Mouse (Mus musculus): ENCODE data around the gene Dppa4. TPM values are rescaled to one million over a fixed set of nuclear protein-coding genes. Genes with fewer than 3 reads are reported as not detected.
"Not testable (repeated sequence)": the region's sequence is repeated elsewhere in the genome, so short reads cannot be mapped to it uniquely, and the experiment has no call there.

Gene Dppa4
- total RNA-seq (2021): not detected
- long read RNA-seq, experiment 1: 0 reads
- long read RNA-seq, experiment 2: 0 reads

DNA sequence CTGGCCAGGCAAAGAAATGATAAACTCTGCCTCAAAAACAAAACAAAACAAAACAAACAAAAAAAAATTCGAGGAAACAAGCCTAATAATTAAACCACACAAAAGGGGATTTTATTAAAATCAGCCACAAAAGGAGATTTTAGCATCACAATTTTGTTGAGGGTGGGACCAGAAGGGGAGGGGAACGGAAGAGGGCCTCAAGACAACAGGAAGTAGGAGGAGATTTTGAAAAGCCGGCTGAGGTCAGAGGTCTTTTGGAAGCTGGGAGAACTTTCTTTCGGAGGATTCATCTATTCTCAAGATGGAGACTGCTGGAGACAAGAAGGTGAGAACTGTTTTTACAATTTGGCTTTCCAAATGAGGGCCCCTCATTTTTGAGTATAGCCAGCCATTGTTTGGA is at the start of gene Dppa4:
TSS of gene Dppa4 (plus strand) at position 217 of the 400 bp plus-strand sequence.
- DNase-seq (ENCODE audit: low spot score): no peak

DNA sequence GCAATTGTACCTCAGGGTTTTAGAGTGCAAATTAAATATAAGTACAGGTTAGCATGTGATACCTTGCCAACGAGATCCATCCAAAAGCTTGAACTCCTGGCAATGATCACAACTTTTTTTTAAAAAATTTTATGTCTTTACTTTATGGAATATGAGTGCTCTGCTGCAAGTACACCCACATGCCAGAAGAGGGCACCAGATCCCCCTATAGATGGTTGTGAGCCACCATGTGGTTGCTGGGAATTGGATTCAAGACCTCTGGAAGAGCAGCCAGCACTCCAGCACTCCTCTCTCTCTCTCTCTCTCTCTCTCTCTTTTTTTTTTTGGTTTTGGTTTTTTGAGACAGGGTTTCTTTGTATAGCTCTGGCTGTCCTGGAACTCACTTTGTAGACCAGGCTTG is 48.5 kb upstream of the Dppa4 start:
- DNase-seq (ENCODE audit: low spot score): no peak

DNA sequence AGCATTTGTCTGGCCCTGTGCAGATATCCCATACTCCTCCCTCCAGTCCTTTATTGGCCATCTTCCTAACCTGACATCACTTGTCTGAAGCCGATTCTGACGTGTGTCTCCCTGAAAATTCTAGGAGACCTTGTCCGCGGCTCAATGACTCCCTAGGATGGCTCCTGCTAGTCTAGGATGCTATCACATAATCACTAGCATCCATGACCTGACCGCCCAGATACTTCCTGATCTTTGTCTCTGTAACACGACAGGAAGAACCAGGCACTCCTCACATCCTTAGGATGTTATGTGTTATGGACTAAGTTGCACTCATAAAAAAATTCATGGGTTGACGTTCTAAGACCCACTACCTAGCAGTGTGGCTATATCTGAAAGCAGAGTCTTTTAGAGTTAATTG is 45.9 kb upstream of the Dppa4 start:
- DNase-seq (ENCODE audit: low spot score): no peak

DNA sequence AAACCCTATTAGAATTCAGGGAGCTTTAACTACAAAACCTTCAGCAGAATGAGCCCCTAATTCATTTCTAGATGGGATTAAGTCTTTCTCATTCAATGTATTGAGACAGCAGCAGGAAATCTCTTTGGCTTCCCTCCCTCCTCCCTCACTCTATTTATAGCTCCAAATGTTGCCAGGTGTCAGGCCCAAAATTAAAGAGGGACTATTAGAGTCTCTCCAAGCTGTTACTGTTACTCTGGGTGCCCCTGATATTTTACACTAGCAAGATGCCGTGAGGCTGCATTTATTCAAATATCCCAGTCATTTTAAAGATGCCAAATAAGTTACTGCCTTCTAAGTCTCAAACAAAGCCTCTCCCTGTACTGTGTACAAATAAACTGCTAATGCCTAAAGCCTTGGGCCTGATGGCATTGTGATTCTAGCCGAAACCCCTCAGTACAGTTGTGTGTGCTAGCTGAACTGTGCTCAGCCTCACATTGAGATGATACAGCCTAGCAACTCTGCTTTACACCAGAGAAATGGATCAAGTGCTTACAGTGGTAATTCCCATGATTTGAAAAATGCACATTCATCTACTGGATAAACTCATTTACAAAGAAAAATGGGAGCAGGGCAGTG is 36.4 kb upstream of the Dppa4 start:
- no peak for DNase-seq (ENCODE audit: low spot score)

DNA sequence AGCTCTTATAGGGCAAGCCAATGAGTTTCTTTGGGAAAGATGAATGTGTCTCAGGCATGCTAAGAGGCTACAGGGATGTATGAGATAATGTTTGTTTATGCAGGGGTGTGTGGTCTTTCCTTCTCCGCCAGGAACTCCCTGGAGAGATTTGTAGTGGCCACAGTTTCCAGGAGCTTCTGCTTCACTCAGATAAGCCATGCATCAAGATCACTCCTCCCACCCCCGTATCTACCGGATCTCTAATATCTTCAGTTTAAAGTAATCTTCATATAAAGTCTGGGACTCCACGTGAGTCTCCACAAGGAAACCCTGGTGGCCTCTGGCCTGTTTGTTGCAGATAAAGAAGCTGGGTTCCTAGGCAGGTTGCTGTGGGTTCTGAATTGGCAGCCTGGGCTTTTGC is 30.7 kb upstream of the Dppa4 start:
- DNase-seq (ENCODE audit: low spot score): no peak

DNA sequence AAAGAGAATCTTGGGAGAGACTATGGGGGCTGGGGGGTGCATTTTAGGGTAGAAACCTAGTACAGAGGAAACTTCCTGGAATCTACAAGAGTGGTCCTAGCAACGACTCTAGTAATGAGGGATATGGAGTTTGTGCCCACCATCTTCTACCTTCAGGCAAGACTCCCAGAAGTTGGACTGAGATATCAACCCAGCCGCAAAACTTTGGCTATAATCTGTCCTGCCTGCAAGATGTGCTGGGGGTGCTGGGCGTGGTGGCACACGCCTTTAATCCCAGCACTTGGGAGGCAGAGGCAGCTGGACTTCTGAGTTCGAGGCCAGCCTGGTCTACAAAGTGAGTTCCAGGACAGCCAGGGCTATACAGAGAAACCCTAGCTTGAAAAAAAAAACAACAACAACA is 28.9 kb upstream of the Dppa4 start:
- no peak for DNase-seq (ENCODE audit: low spot score)

DNA sequence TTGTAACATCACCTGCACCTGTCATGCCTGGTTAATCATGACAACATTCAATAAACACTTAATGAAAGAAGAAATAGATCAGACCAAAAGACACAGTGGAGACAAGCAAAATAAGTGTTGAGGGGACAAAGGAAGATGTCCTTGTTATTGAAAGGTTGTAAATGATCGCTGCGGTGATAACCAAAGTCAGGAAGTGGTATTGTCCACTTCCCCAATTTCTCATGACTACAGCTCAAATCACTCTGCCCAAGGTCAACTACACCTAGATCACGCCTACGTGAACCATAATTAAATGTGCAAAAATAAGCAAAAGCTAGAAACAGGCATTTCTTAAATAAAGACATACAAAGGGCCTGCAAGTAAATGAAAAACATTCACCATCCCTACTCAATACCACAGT is 24.0 kb upstream of the Dppa4 start:
- DNase-seq (ENCODE audit: low spot score): no peak

DNA sequence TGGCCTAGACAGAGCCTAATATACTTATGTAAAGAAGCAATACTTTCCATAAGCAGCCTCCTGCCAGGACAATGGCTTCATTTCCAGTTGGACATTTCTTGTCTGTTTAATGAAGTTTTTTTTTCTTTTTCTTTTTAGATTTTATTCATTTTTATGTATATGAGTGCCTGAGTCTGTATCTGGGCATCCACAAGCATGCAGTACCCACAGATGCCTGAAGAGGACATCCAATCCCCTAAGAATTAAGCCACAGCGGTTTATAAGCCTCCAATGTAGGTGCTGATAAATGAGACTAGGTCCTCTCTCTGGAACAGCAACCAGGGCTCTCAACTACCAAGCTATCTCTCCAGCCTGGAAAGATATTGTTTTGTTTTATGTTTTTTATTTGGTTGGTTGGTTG is 20.6 kb upstream of the Dppa4 start:
- no peak for DNase-seq (ENCODE audit: low spot score)

DNA sequence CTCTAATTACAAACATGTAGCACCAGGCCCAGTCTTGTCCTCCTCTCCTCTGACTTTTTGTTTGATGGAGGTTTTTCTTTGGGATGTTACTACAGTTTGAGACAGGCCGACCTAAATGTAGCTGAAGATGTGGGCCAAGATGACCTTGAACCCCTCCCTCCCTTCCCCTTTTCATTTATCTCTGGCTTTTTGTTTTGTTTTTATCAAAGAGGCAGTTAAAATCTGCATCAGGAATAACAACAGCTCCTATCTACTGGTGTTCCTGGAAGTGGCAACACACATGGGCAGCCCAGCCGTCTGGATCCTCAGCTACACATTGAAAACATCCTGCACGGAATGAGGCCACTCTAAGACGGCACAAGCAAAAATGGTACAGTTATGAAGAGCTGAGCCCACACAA is 17.7 kb upstream of the Dppa4 start:
- no peak for DNase-seq (ENCODE audit: low spot score)

DNA sequence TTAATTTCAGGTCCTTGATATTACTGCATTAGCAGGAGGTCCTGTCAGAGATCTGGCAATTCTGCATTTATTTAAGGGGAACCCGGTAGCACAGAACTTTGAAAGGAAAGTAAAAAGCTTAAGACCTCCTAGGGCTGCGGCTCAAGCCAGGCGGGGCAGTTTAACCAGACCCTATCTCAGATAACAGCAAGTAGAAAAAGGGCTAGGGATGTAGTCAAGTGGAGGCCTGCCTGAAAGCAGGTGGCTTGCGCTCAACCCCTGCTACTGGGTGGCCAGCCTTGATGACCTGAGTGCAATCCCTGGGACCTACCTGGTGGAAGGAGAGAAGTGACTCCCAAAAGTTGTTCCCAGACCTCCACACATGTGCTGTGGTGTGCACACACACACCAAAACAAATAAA is 6.6 kb upstream of the Dppa4 start:
- DNase-seq (ENCODE audit: low spot score): no peak

DNA sequence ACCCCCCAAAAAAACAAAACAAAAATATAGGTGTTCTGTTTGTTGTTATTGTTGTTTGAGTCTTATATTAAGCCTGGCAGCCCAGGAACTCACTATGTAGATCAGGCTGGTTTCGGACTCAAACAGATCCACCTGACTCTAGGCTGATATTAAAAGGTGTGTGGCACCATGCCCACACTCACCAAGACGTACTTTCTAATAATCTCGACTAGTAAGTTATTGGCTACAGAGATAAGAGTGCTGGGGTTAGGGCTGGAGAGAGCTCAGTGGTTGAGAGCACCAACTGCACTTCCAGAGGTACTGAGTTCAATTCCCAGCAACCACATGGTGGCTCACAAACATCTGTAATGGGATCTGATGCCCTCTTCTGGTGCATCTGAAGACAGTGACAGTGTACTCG is 2.6 kb upstream of the Dppa4 start:
- DNase-seq (ENCODE audit: low spot score): no peak

DNA sequence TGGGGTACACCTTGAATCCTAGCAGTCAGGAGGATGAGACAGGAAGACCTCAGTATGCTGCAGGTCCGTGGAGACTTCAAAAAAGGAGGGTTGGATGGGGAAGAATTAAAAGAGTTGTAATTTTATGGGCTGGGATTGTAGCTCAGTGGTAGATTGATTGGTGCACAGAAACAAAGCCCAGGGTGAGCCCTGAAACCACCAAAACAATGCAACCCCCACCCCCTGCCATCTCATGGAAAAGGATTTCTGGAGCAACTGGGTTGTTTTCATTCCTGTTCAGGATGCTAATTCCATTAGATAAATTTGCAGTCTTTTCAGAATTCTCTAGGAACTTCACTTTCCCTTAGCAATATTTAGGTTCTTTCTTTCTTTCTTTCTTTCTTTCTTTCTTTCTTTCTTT is 732 bp upstream of the Dppa4 start:
- DNase-seq (ENCODE audit: low spot score): no peak

DNA sequence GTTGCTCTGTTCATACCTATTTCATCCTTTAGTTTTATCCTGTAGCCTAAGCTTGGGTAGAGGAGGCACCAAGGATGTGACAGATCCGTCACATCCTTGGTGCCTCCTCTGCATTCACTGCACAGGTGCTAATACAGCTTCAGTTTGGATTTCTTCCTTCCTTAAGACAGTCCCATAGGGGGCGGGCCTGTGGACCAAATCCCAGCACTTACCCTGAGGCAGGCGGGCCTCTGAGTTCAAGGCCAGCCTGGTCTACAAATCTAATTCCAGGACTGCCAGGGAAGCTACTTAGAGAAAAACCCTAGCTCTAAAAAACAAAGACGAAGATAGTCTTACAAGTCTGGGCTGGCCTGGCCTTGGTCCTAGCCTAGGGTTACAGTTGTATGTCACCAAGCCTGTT is 2.0 kb downstream of the Dppa4 start:
- no peak for DNase-seq (ENCODE audit: low spot score)

DNA sequence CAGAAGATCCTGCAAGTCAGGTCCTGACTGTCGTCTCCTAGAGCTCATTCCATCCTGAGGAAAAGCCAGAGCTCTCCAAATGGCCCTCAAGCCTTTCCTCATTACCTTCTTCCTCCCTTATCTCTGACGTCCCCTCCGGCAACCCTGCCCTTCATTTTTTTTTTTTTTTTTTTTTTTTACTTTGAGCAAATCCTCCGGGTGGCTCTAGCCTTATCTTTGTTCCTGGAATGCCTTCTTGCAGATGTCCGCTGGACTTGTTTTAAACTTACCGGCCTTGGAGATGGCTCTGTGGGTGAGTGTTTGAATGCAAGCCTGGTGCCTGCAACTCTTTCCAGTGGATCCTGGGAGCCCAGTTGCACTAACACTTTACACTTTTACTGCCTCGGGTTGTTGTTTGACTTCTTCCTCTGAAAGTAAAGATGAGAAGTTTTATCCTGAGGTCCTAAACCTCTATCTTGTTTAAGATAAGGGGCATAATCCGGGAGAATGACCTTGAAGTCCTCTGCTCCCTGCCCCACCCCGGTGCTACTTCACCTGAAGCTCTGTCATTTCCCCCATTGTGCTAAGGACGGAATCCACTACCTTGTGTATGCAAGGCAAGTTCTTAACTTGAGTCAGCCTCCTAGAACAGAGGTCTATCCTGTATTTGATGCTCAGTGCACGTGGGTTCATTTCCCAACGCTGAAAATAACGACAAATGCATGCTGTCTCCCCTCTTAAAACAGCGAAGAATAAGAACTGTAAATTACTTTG is 14.0 kb downstream of the Dppa4 start:
- no peak for DNase-seq (ENCODE audit: low spot score)

DNA sequence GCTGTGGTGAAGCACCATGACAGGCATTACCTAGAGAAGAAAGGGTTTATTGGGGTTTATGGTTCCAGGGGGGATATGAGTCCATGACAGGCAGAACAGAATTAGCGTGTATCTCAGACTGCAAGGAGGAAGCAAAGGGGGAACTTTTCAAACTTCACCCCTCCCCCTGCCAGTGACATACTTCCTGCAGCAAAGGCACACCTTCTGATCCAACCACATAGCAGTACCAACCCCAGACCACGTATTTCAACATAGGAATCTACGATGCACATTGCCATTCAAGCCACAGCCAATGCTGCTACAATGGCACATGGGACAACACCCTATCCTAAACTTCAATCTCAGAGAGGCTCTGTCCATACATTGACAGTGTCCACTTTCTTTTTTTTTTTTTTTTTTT is 16.4 kb downstream of the Dppa4 start:
- no peak for DNase-seq (ENCODE audit: low spot score)

DNA sequence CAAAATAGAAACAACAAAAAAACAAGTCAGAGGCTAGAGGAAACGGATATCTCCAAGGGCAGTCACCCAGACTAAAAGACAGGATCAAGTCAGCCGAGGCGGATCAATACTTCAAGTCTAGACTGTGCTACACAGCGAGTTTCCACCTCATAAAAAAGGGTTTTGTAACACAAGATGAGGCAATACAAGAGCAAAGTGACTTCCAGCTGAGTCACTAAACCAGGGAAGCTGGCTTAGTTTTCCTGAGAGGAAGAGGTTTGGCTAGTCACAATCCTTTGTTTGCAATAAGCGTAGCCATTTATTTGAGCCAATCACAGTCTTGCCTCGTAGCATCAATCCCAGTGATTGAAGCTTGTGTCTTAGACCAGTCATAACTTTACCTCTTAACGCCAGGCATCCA is 20.0 kb downstream of the Dppa4 start, which contains the start of gene Dppa2:
TSS of gene Dppa2 (plus strand) at position 400 of the 400 bp plus-strand sequence.
- no peak for DNase-seq (ENCODE audit: low spot score)

DNA sequence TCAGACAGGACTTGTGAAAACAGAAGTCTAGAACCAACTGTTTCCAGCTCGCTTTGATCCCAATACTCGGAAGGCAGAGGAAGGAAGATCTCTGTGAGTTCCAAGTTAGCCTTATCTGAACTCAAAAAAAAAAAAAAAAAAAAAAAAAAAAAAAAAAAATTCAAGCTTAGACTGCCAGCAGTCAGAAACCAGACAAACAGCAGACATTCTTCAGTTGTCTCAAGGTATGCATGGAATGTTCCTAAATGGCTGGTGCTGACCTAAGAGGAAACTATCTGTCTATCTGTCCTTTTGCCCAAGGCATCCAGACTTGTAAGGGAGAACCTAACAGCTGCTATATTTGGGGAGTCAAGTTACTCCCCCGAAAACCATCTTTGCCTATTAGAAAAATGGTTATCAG is 20.4 kb downstream of the Dppa4 start:
- no peak for DNase-seq (ENCODE audit: low spot score)

DNA sequence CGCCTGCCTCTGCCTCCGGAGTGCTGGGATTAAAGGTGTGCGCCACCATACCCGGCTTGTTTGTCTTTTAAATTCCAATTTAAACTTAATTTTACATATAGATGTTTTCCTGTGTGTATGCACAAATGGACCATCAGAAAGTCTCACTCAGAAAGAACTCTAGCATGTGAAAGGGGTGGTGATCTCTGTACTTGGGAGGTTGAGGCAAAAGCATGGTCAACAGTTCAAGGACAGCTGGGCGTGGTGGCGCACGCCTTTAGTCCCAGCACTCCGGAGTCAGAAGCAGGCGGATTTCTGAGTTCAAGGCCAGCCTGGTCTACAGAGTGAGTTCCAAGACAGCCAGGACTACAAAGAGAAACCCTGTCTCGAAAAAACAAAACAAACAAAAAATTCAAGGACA is 25.4 kb downstream of the Dppa4 start:
- DNase-seq (ENCODE audit: low spot score): not testable (repeated sequence)

DNA sequence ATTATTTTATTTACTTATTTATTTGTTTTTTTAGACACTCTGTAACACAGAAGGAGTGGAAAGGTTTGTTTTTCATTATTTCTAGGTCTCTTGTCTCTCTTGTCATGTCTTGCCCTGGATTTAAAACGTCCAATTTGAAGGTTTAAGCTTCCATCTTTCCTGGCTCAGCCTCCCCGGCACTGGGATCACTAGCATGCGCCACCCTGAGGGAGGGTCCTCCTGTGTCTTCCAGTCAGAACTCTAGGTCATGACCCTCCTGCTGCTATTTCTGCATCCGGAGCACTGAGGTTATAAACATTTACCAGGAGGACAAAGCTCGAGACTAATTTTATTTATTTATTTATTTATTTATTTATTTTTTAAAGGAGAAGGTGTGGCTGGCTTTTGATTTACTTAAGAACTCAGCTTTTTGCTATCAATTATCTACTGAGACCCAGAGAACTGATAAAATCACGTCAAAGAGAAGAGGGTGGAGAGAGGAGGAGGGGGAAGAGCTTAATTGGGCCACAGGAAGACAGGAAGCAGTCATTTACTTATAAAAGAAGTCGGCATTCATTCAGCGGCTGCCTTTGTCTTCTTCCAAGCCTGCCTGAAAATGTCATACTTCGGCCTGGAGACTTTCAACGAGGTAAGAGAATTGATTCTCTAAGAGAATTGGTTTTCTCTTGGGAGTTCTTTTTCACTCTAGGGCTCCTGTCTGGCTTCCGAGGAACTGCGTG is 26.5 kb downstream of the Dppa4 start:
- no peak for DNase-seq (ENCODE audit: low spot score)

DNA sequence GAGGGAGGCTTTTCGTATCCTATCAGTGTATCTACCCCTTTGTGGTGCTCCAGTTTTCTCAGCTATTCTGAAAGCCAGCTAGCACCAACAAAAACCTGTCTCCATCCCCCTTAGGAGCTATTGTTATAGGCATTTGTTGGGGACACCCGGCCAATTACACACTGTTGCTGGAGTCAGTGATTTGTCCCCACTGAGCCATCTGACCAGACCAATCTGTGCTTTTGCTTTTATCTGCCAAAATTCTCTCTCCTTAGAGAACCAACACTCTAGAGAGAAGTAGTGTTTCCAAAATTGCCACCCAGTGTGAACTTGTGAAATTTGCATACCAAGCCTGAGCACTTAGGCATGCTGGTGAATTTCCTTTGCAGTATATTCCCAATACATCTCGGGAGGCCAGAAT is 31.8 kb downstream of the Dppa4 start:
- no peak for DNase-seq (ENCODE audit: low spot score)

DNA sequence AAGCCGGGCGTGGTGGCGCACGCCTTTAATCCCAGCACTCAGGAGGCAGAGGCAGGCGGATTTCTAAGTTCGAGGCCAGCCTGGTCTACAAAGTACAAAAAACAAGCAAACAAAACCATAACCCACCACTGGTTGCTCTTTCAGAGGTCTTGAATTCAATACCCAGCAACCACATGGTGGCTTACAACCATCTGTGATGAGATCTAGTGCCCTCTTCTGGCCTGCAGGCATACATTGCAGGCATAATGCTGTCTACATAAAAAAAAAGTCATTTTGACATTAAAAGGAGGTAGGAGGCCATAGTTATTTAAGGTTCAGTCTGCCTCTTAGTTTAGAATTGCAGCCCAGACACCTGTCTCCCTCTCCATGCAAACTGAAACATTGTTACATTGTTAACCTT is 37.2 kb downstream of the Dppa4 start:
- no peak for DNase-seq (ENCODE audit: low spot score)

DNA sequence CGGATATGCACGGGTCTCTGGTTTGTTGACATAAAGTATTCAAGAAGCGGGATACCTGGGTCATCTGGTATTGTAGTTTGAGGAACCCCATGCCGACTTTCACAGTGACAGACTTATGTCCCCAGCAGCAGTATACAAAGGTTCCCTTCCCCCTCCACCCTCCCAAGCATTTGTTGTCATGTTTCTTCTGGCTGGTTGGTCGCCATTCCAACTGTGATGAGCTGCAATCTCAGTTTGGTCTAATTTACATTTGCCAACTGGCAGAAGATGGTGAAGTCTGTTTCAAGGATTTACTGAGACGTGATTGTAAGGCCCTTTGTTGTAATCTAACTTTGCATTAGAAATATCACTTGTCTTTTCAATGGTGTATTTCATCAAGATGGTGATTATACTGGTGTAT is 39.6 kb downstream of the Dppa4 start:
- DNase-seq (ENCODE audit: low spot score): no peak
